Mouse (Mus musculus): ENCODE measurements around the gene Rpl35a. TPM values are rescaled to one million over a fixed set of nuclear protein-coding genes. Genes with fewer than 3 reads are reported as not detected.
"Not testable (repeated sequence)": the region's sequence is repeated elsewhere in the genome, so short reads cannot be mapped to it uniquely, and the experiment has no call there.

The Rpl35a gene
- polyA plus RNA-seq, 1 experiment from 2014 or later: 769 TPM

DNA sequence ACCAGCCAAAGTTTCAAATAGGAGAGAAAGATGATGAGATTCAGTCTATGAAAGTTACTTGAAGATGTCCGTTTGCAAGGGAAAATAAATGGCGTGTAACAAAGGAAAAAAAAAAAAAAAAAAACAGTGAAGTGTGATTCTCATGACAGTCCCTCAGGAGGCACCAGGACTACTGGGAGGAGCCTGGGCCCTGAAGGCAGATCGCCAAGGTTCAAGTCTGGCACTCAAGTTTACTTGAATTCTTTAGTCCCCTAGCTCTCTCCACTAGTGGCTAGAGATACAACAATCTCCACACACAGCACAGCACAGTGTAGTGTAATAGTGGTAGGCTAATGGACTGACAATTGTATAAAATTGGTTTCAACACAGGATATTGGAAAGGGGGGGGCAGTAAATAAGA is 34.9 kb upstream of the Rpl35a start:
- in situ Hi-C loops (cut with MboI; ENCODE audit: low pct_unique_long_range_greater_than_20kb): loop anchor here (5.0 to 10.0 kb wide), 3 partner anchors 136 to 327 kb away; partner anchors contain the start of gene Smbd1
- TF ChIP-seq CTCF (IDR thresholded peaks at IDR 0.05): no peak
- CTCF ChIA-PET: no interaction called here
- POLR2A ChIA-PET: no interaction called here
- no peak for ATAC-seq
- H3K27me3 ChIP-seq: no peaks in the 10 kb centered on the region
- no peak for DNase-seq (ENCODE audit: low read depth, low spot score)

DNA sequence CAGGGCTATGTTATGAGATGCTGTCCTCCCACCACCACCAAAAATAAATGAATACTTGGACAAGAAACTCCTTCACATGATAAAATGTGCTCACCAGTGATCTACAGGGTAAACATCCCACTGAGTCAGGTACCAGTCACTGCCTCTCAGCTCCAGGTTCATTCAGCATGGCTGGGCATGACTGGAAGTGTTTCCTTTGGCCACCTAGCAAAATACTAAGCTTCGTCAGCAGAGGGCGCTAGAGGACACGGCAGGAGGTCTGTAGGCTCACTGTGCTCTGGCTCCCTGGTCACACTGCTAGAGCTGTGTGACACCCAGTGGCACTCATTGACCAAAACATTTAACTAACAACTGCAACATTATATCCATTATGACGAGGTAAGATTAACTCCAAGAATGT is 32.5 kb upstream of the Rpl35a start:
- DNase-seq (ENCODE audit: low read depth, low spot score) (peak; percentile 48), ATAC-seq (peak; percentile 57)
- ChIA-PET POLR2A (interaction anchor here (1.5 kb wide), 1 partner anchor 33 kb away, joined by 3 read pairs; the partner anchor contains the start of genes Iqcg and Rpl35a), CTCF (interaction anchor here (0.6 to 2.3 kb wide), 14 partner anchors 12 to 131 kb away, joined by 3 to 24 read pairs (median 6); partner anchors contain the start of genes Iqcg and Rpl35a)
- in situ Hi-C loops (cut with MboI; ENCODE audit: low pct_unique_long_range_greater_than_20kb): loop anchor here (5.0 to 10.0 kb wide), 3 partner anchors 134 to 329 kb away; partner anchors contain the start of gene Smbd1
- peak; percentile 94 for TF ChIP-seq CTCF (IDR thresholded peaks at IDR 0.05)
- H3K27me3 ChIP-seq: no peaks in the 10 kb centered on the region

DNA sequence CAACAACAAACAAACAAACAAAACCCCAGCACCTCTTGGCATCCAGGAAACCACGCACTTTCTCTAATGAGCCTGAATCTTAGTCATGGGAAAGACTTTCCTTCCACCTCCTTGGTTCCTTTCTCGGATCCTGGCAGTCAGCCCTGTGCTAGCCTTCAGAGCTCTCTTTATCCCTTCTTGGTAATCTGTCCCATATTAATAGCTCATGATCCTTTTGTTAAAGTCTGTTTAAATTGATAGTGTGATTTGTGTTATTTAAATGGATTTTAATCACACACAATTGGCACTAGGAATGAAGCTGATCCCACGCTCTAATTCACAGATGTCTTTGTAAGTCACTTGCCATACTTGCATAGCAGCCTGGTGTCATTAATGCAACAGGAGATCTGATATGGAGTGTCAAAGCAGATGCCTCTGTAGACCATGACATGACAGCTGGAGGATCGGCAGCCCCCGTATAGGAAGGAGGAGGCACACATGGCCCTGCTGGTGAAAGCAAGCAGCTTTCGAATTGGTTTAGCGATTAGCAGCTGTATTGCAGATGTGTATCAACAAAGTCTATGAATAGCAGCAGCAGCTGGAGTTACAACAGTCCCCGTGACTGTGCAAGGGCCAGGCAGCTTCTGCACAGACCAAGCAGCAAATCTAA is 31.7 kb upstream of the Rpl35a start:
- H3K27me3 ChIP-seq: no peaks in the 10 kb centered on the region
- no peak for DNase-seq (ENCODE audit: low read depth, low spot score)
- ChIA-PET POLR2A (interaction anchor here (1.5 kb wide), 1 partner anchor 32 kb away, joined by 3 read pairs; the partner anchor contains the start of genes Iqcg and Rpl35a), CTCF (interaction anchor here (0.8 to 2.3 kb wide), 11 partner anchors 13 to 131 kb away, joined by 3 to 24 read pairs (median 6); no protein-coding TSS in a partner anchor)
- ATAC-seq: no peak
- no peak for TF ChIP-seq CTCF (IDR thresholded peaks at IDR 0.05)
- in situ Hi-C loops (cut with MboI; ENCODE audit: low pct_unique_long_range_greater_than_20kb): loop anchor here (5.0 to 10.0 kb wide), 3 partner anchors 133 to 330 kb away; partner anchors contain the start of gene Smbd1

GRCm38 (mm10) chr16:33026357-33026756 is 29.9 kb upstream of the Rpl35a start:
- no peak for TF ChIP-seq CTCF (IDR thresholded peaks at IDR 0.05)
- ChIA-PET POLR2A (no interaction called here), CTCF (interaction anchor here (1.4 kb wide), 1 partner anchor 129 kb away, joined by 3 read pairs; no protein-coding TSS in a partner anchor)
- no peak for DNase-seq (ENCODE audit: low read depth, low spot score)
- no peaks in the 10 kb centered on the region for H3K27me3 ChIP-seq
- ATAC-seq: no peak
- in situ Hi-C loops (cut with MboI; ENCODE audit: low pct_unique_long_range_greater_than_20kb): loop anchor here (10.0 kb wide), 2 partner anchors 212 to 332 kb away; partner anchors contain the start of gene Smbd1

- POLR2A ChIA-PET: no interaction called here
- no peak for DNase-seq (ENCODE audit: low read depth, low spot score)
- no peak for ATAC-seq
Observed at GRCm38 (mm10) chr16:33036006-33036405, 20.2 kb upstream of the Rpl35a start.

DNA sequence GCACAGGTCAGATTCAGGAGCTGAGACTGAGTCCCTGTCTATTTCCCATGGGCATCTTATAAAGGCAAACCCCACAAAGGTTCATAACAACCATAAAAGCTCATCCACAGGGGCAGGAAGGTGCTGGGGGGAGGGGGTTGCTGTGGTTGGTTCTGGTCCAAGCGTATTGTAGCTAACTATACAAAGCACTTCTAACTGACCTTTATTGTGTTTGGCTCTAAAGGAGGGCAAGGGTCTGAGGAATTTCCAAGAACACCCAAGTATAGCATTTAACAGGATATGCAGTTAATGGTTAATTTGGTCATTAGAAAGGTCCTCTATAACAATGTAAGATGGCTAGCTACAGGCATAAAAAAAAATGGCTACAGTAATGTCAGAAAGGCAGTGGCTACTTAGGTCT is 13.6 kb upstream of the Rpl35a start:
- in situ Hi-C loops (cut with MboI; ENCODE audit: low pct_unique_long_range_greater_than_20kb): no loop called here

More at GRCm38 (mm10) chr16:33036006-33036405, 20.2 kb upstream of the Rpl35a start:
- CTCF ChIA-PET: no interaction called here
- in situ Hi-C loops (cut with MboI; ENCODE audit: low pct_unique_long_range_greater_than_20kb): no loop called here
- H3K27me3 ChIP-seq: no peaks in the 10 kb centered on the region
- TF ChIP-seq CTCF (IDR thresholded peaks at IDR 0.05): no peak

GRCm38 (mm10) chr16:33043268-33043667 is 13.0 kb upstream of the Rpl35a start:
- H3K27me3 ChIP-seq: no peaks in the 10 kb centered on the region
- ATAC-seq: no peak
- POLR2A ChIA-PET: interaction anchor here (0.6 kb wide), 1 partner anchor 106 kb away, joined by 4 read pairs; no protein-coding TSS in a partner anchor
- TF ChIP-seq CTCF (IDR thresholded peaks at IDR 0.05): no peak
- in situ Hi-C loops (cut with MboI; ENCODE audit: low pct_unique_long_range_greater_than_20kb): no loop called here
- CTCF ChIA-PET: interaction anchor here (0.6 to 6.0 kb wide), 3 partner anchors 12 to 40 kb away, joined by 3 to 24 read pairs (median 7); no protein-coding TSS in a partner anchor
- no peak for DNase-seq (ENCODE audit: low read depth, low spot score)

More for the DNA sequence above, 13.6 kb upstream of the Rpl35a start:
- no peaks in the 10 kb centered on the region for H3K27me3 ChIP-seq
- ATAC-seq (no peak), DNase-seq (ENCODE audit: low read depth, low spot score) (no peak)
- CTCF ChIA-PET: interaction anchor here (2.2 to 6.0 kb wide), 2 partner anchors 12 to 19 kb away, joined by 7 to 24 read pairs; no protein-coding TSS in a partner anchor
- no peak for TF ChIP-seq CTCF (IDR thresholded peaks at IDR 0.05)
- POLR2A ChIA-PET: no interaction called here

DNA sequence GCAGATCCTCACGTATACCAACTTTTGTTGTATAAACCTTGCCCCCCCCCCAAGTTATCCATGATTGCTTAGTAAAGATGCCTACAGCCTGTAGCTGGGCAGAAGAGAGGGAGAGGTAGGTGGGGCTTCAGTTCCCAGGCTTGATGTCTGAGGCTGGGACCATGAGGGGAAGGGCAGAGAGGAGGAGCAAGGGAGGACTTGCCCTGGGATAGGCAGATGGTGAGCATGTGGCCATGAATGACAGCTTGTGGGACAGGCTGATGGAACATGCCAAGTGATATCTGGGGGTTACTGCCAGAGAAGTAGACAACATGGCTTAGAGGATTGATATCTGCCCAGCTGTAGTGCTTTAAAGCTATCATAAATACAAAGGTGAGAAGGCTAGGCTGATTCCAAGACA is 8.2 kb upstream of the Rpl35a start:
- no peak for DNase-seq (ENCODE audit: low read depth, low spot score)
- POLR2A ChIA-PET: no interaction called here
- ATAC-seq: no peak
- CTCF ChIA-PET: interaction anchor here (0.9 to 2.0 kb wide), 2 partner anchors 19 to 24 kb away, joined by 3 to 6 read pairs; no protein-coding TSS in a partner anchor
- TF ChIP-seq CTCF (IDR thresholded peaks at IDR 0.05): no peak
- in situ Hi-C loops (cut with MboI; ENCODE audit: low pct_unique_long_range_greater_than_20kb): no loop called here
- no peaks in the 10 kb centered on the region for H3K27me3 ChIP-seq

GRCm38 (mm10) chr16:33048686-33049085 is 7.6 kb upstream of the Rpl35a start:
- POLR2A ChIA-PET: no interaction called here
- H3K27me3 ChIP-seq: no peaks in the 10 kb centered on the region
- ATAC-seq (no peak), DNase-seq (ENCODE audit: low read depth, low spot score) (no peak)
- in situ Hi-C loops (cut with MboI; ENCODE audit: low pct_unique_long_range_greater_than_20kb): no loop called here
- no peak for TF ChIP-seq CTCF (IDR thresholded peaks at IDR 0.05)
- CTCF ChIA-PET: interaction anchor here (2.0 kb wide), 1 partner anchor 25 kb away, joined by 6 read pairs; no protein-coding TSS in a partner anchor

- ChIA-PET CTCF (no interaction called here), POLR2A (no interaction called here)
- in situ Hi-C loops (cut with MboI; ENCODE audit: low pct_unique_long_range_greater_than_20kb): no loop called here
- TF ChIP-seq CTCF (IDR thresholded peaks at IDR 0.05): no peak
- DNase-seq (ENCODE audit: low read depth, low spot score): no peak
- H3K27me3 ChIP-seq: no peaks in the 10 kb centered on the region
- no peak for ATAC-seq
Observed at GRCm38 (mm10) chr16:33049809-33050208, 6.4 kb upstream of the Rpl35a start.

GRCm38 (mm10) chr16:33053141-33053540 is 3.1 kb upstream of the Rpl35a start:
- DNase-seq (ENCODE audit: low read depth, low spot score): no peak
- no peaks in the 10 kb centered on the region for H3K27me3 ChIP-seq
- in situ Hi-C loops (cut with MboI; ENCODE audit: low pct_unique_long_range_greater_than_20kb): no loop called here
- no peak for ATAC-seq
- ChIA-PET CTCF (no interaction called here), POLR2A (no interaction called here)
- TF ChIP-seq CTCF (IDR thresholded peaks at IDR 0.05): no peak

DNA sequence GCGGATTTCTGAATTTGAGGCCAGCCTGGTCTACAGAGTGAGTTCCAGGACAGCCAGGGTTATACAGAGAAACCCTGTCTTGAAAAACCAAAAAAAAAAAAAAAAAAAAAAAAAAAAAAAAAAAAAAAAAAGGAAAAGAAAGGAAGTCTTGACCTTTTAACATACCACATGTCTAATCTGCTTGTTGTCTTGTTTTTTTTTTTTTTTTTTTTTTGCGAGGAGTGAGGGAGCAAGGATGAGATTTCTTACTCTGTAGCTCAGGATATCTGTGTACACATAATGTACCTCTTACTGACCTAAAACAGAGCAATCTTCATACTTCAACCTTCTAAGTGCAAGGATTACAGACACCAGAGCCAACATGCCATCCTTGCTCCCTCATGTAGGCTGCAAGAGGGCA is 1.3 kb upstream of the Rpl35a start:
- H3K27me3 ChIP-seq; in situ Hi-C loops (cut with MboI; ENCODE audit: low pct_unique_long_range_greater_than_20kb); ATAC-seq; DNase-seq (ENCODE audit: low read depth, low spot score); POLR2A ChIA-PET: not testable (repeated sequence)
- CTCF ChIA-PET: interaction anchor here (1.5 to 1.9 kb wide), 2 partner anchors 31 to 32 kb away, joined by 5 to 7 read pairs; no protein-coding TSS in a partner anchor
